Mouse (Mus musculus) thymus, postnatal 14 days (tissue): ENCODE measurements at regions not wholly inside any gene's neighbourhood (a gene's known extent, or its start where the extent isn't known, plus 50 kb on each side); places are given as distances from the start of the nearest gene placed in this dataset.

ENCODE experiments used
- DNase-seq: peaks from one replicate; pipeline ENCODE4 v3.0.0; 2021

GRCm38 (mm10) chr17:14539651-14540050 is 154.4 kb downstream of the Thbs2 start:
- no peak for DNase-seq

DNA sequence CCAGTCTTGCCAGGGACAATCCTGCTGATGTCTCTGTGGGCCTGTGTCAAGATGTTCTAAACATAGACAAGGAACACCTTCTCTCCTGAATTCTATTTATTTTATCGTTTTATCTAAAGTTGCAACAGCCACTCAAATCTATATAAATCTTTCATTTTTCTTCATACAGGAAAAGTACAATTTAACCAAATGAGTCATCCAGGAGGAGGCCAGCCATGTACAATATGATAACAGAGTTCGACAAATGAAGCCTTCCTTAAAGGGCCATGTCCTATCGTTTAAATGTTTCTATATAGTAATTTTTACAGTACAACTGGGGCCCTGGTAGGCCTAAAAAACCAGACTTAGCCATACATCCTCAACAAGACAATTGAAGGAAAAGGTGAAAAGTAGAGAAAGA is 154.8 kb downstream of the Thbs2 start:
- no peak for DNase-seq

GRCm38 (mm10) chr17:14538527-14538926 is 155.5 kb downstream of the Thbs2 start:
- DNase-seq: no peak

DNA sequence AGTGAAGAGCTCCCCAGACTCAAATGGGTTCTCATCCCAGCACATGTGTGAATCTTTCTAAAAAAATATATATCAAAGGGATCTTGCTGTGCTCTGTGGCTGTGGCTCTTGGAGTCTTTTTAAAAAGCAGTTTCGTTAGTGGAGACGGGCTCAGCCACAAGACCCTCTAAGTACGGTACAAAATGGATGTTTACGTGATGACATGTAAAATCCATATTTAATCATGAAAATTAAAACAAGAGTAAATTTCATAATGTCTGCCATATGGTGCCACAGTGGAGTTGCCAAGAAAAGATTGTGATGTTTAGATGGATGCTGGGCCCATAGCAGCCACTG is 161.1 kb downstream of the Thbs2 start:
- no peak for DNase-seq

GRCm38 (mm10) chr17:14532298-14532978 is 161.6 kb downstream of the Thbs2 start:
- no peak for DNase-seq

- DNase-seq: no peak
These were observed 162.2 kb downstream of the Thbs2 start for GRCm38 (mm10) chr17:14531796-14532195.

GRCm38 (mm10) chr17:14527691-14528090 is 166.3 kb downstream of the Thbs2 start:
- no peak for DNase-seq

GRCm38 (mm10) chr17:14525255-14525654 is 168.8 kb downstream of the Thbs2 start:
- DNase-seq: no peak

DNA sequence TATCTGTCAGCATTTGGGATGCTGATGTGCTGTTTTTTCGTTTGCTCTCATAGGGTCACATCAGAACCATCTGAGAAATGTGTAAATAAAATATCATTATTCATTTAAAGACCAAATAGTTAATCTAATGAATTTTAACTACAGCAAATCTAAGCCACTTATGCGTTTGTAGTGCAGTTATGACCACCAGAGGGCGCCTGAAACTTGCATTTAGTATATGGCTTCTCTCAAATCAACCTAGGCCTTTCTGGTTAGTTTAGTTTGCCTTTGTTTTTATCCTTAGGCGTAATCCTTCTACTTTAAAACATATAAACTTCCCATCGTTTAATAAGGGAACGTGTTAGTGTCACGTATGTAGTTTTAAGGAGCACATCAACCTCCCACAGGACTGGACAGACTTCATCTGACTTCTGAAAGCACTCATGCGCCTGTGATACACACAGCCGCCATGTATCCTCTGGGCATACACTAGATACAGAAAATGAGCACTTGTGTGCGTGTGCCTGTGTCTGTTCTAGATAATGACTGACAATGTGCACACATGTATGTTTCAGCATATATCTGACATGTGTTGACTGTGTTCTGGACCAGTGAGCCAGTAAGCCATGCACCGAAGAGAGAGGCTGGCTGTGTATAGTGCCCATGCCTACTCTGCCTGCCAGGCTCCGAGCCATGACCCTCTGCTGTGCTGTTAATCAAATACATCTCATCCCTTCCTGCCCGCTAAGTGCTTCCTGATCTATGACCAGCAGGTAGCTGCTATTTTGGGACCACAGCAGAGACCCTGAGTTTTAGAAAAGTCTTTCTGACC is 169.4 kb downstream of the Thbs2 start:
- peak; percentile 43 for DNase-seq

- no peak for DNase-seq
These were observed 172.0 kb downstream of the Thbs2 start for GRCm38 (mm10) chr17:14522011-14522410.

GRCm38 (mm10) chr17:14520565-14520964 is 173.5 kb downstream of the Thbs2 start:
- peak; percentile 68 for DNase-seq

DNA sequence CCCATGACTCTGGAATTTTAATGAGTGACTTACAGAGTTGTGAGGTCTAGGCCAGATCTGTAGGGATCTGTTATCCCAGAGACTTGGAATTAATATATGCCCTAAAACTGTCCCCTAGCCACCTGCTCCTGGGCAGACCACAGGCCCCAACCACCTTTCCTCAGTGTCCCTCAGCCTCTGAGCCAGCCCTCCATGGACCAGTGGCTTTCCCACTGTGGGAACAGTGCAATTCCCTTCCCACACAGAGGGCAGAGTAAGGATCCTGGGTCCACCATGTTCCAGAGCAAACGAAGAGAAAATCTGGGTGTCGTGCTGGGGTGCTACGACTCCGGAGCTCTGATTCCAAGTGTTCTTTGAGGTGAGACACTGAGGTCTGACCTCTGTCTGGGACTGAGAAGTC is 174.7 kb downstream of the Thbs2 start:
- no peak for DNase-seq

- no peak for DNase-seq
These were observed 175.8 kb downstream of the Thbs2 start for GRCm38 (mm10) chr17:14518216-14518615.

- no peak for DNase-seq
These were observed 176.7 kb downstream of the Thbs2 start for GRCm38 (mm10) chr17:14517368-14517767.

DNA sequence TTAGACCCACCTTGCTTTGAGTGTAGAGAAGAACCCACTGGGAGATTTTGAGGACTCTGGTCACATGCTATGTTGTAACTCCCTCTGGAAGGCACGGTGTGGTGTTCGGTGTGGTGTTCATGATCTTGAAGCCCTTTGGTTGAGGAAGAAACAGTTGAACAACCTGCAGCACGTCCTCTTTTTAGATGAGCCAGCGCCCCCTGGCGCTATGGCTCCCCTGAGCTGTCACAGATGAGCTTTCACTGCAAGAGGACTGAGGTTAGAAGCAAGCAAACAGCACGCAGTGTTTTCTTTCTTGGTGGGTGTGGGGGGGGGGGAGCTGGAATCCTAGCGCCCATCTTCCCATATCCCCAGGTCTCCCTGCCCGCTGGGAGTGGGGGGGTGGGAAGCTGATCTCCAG is 177.9 kb downstream of the Thbs2 start:
- peak; percentile 22 for DNase-seq

DNA sequence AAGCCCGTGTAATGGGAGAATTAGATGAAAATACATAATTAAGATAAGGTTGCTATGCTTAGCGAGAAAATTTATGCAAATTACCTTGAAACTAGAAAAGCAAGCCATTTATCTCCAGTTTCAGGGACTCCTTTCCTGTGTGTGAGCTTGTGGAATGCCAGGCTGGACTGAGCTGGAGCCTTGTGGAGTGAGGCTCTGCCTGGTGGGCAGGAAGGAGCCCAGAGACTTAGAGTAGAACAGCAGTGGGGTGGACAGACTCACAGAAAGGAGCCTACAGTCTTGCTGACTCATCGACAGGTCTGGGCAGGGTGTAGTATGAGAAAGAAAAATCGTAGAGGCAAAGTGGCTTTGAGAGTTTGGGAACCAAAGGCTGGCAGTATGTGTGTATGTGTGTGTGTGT is 180.6 kb downstream of the Thbs2 start:
- DNase-seq: no peak

DNA sequence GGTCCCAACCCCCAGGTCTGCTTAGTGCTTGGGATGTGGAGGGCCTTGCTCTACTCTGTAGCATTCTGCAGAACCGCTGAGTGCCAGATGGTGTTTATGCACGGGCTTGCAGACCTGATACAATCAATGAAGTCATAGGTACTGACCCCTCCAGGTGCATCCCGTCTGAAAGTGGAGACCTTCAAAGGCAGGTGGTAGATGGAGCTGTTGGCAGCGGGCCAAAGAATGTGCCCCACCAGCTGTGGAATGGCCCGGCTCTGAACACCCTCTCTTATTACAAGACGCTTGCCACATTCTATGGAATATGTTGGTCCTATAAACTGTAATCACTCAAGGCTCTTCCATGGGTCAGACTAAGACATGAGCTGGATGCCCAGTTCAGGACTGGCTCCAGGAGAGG is 183.5 kb downstream of the Thbs2 start:
- DNase-seq: no peak

GRCm38 (mm10) chr17:14507111-14507510 is 186.9 kb downstream of the Thbs2 start:
- no peak for DNase-seq

GRCm38 (mm10) chr17:14506123-14506522 is 187.9 kb downstream of the Thbs2 start:
- DNase-seq: no peak

- no peak for DNase-seq
These were observed 188.6 kb downstream of the Thbs2 start for GRCm38 (mm10) chr17:14505415-14505814.

DNA sequence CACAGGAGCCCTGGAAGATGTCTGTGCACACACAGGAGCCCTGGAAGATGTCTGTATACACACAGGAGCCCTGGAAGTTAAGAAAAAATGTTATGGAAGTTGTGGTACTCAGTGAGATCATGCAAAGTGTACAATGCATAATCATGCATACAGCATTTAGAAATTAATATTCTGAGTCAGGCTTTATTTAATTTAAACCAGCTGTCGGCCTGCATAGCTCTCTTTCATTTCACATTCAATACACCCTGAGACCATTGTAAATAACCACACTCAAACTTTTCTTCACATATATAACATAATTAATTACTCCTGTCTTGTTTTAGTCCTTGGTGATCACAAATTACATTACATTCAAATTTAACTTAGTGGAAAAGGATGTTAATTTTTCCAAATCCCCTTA is 190.4 kb downstream of the Thbs2 start:
- DNase-seq: no peak

DNA sequence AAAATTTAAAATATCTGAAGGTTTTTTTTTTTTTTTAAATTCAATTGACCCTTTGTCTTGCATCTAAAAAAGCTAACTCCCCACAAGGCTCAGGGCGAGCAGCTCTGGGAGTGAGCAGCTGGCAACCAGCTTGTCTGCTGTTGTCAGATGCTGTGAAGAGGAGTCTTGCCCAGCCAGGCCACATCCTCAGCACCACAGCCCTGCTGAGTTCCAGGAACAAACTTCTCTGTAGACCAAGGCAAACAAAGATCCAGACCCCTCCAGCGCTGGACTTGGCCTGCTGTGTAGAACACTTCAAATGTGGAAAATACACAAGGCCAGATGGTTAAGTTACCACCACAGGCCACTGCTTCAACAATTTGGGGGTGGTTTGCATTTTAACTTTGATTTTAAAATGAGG is 192.7 kb downstream of the Thbs2 start:
- no peak for DNase-seq

- no peak for DNase-seq
These were observed 196.9 kb downstream of the Thbs2 start for GRCm38 (mm10) chr17:14497086-14497485.

DNA sequence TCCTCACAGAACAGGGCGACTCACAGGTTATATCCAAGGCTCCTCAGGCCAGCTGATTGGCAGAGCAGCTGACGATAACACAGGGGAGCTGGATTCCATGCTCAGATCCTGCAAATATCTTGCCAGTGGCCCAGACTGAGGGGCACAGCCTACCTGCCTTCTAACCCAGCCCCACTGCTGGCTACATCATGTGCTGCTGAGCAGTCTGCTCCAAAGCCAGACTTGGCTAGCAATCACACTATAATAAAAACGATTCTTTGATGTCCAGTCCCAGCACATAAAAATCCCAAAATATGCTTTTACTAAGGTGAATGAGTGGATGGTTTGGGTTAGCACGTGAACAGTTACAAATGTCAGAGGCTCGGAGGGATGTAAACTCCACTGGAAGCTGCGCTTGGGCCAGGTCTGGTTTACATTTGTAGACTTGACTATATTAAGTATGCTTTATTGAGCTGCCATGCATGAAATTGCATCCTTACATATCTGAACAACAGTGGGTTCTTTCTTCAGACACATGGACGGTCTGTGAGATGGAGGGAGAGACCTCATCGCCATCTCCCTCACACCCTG is 200.2 kb downstream of the Thbs2 start:
- DNase-seq: no peak
